Mouse (Mus musculus): Measurements from ENCODE around the gene Ccdc138. TPM values are rescaled to one million over a fixed set of nuclear protein-coding genes. Genes with fewer than 3 reads are reported as not detected.

The Ccdc138 gene
- polyA plus RNA-seq, 1 experiment from 2014 or later, result 13.1 TPM

DNA sequence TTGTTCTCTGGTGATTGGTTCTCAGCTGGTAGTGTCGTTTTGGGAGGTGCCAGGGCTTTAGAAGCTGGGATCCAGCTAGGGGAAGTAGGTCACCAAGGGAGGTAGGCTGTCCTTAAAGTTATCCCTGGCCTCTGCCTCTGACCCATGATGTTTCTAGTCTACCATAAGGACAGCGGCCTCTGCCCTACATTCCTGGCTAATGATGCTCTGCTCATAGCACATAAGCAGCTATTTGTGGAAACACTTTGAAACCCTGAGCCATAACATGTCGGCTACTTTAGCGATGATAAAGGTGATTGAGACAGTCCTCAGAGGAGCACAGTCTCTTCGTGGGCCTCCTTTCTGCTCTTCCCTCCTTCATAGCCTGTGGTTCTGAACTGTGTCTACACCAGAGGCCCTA lies 98.1 kb downstream of the Ccdc138 start:
- DNase-seq (ENCODE audit: low spot score), result peak; percentile 18
- Histone ChIP-seq H3K36me3 (no peaks in the 10 kb centered on the region), H3K27me3 (ENCODE audit: low read depth, poor library complexity, severe bottlenecking) (no peaks in the 10 kb centered on the region), H3K4me3 (no peak overlapping the region), H3K27ac (no peak overlapping the region), H3K9me3 (replicated peaks) (no peaks in the 10 kb centered on the region), H3K4me1 (0 out of 2 replicates have a peak, but pooled peaks cover 2% of the 10 kb centered on the region)
- 70% methylated on average over 5 of the region's 5 CpGs for WGBS

- 91% methylated on average over 5 of the region's 5 CpGs for WGBS
- Histone ChIP-seq H3K27ac (0 out of 2 replicates have a peak overlapping the region, but pooled peaks have one; percentile 27), H3K9me3 (replicated peaks) (no peaks in the 10 kb centered on the region), H3K4me3 (no peak overlapping the region), H3K27me3 (ENCODE audit: low read depth, poor library complexity, severe bottlenecking) (no peaks in the 10 kb centered on the region), H3K4me1 (peaks cover 8% of the 10 kb centered on the region; the same call in 1 of the 2 replicates), H3K36me3 (no peaks in the 10 kb centered on the region)
- peak; percentile 15 for DNase-seq (ENCODE audit: low spot score)
Measured at GRCm38 (mm10) chr10:58600151-58600550, 102.4 kb downstream of the Ccdc138 start.

- Histone ChIP-seq H3K4me1 (peaks cover 8% of the 10 kb centered on the region; the same call in 1 of the 2 replicates), H3K4me3 (no peak overlapping the region), H3K9me3 (replicated peaks) (no peaks in the 10 kb centered on the region), H3K27me3 (ENCODE audit: low read depth, poor library complexity, severe bottlenecking) (no peaks in the 10 kb centered on the region), H3K36me3 (no peaks in the 10 kb centered on the region), H3K27ac (no peak overlapping the region; the same call in 1 of the 2 replicates)
- WGBS, result 16% methylated on average over 5 of the region's 5 CpGs
- DNase-seq (ENCODE audit: low spot score), result peak; percentile 27
Measured at GRCm38 (mm10) chr10:58600983-58601382, 103.2 kb downstream of the Ccdc138 start.

- 34% methylated on average over 6 of the region's 6 CpGs for WGBS
- peak overlapping the region; percentile 47; the same call in 1 of the 2 replicates for H3K27ac ChIP-seq
- DNase-seq (ENCODE audit: low spot score), result peak; percentile 28
Measured at GRCm38 (mm10) chr10:58601431-58601901, 103.7 kb downstream of the Ccdc138 start.

GRCm38 (mm10) chr10:58601946-58602345 lies 104.2 kb downstream of the Ccdc138 start:
- 80% methylated on average over 7 of the region's 7 CpGs for WGBS
- no peaks in the 10 kb centered on the region for H3K36me3 ChIP-seq
- peak; percentile 28 for DNase-seq (ENCODE audit: low spot score)
- H3K4me1 ChIP-seq, result peaks cover 8% of the 10 kb centered on the region; the same call in 1 of the 2 replicates
- H3K4me3 ChIP-seq, result no peak overlapping the region
- H3K27ac ChIP-seq, result peak overlapping the region; percentile 47; the same call in 1 of the 2 replicates
- no peaks in the 10 kb centered on the region for H3K27me3 ChIP-seq (ENCODE audit: low read depth, poor library complexity, severe bottlenecking)
- no peaks in the 10 kb centered on the region for H3K9me3 ChIP-seq (replicated peaks)

More at GRCm38 (mm10) chr10:58601431-58601901, 103.7 kb downstream of the Ccdc138 start:
- peaks cover 8% of the 10 kb centered on the region; the same call in 1 of the 2 replicates for H3K4me1 ChIP-seq
- no peaks in the 10 kb centered on the region for H3K27me3 ChIP-seq (ENCODE audit: low read depth, poor library complexity, severe bottlenecking)
- H3K4me3 ChIP-seq, result no peak overlapping the region
- no peaks in the 10 kb centered on the region for H3K36me3 ChIP-seq
- H3K9me3 ChIP-seq (replicated peaks), result no peaks in the 10 kb centered on the region

GRCm38 (mm10) chr10:58604779-58605178 lies 107.0 kb downstream of the Ccdc138 start:
- Histone ChIP-seq H3K9me3 (replicated peaks) (no peaks in the 10 kb centered on the region), H3K27me3 (ENCODE audit: low read depth, poor library complexity, severe bottlenecking) (no peaks in the 10 kb centered on the region), H3K4me1 (peaks cover 8% of the 10 kb centered on the region; the same call in 1 of the 2 replicates), H3K4me3 (no peak overlapping the region), H3K36me3 (no peaks in the 10 kb centered on the region), H3K27ac (no peak overlapping the region)
- WGBS, result 90% methylated on average over 2 of the region's 2 CpGs
- no peak for DNase-seq (ENCODE audit: low spot score)

DNA sequence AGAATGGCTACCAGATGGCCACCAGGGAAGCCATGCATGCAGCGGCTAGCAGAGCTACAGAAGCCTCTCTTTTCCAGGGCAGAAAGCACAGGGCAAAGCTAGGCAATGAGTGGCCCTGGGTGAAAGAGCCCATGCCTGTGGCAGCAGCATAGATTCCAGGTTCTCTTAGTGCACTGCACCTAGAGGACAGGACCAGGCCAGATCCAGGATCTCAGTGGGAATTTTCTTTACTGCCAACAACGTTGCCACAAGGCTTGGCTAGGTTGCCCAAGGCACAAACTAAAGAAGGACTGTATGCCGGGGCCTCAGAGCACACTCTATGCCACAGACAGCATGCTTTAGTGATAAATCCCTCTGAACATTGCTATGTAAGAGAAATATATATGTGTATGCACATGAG lies 108.6 kb downstream of the Ccdc138 start:
- H3K27me3 ChIP-seq (ENCODE audit: low read depth, poor library complexity, severe bottlenecking), result no peaks in the 10 kb centered on the region
- H3K4me1 ChIP-seq, result peaks cover 7% of the 10 kb centered on the region; the same call in 1 of the 2 replicates
- H3K9me3 ChIP-seq (replicated peaks), result no peaks in the 10 kb centered on the region
- no peak overlapping the region for H3K27ac ChIP-seq
- WGBS, result 86% methylated on average over 3 of the region's 3 CpGs
- H3K4me3 ChIP-seq, result no peak overlapping the region
- H3K36me3 ChIP-seq, result no peaks in the 10 kb centered on the region
- no peak for DNase-seq (ENCODE audit: low spot score)

DNA sequence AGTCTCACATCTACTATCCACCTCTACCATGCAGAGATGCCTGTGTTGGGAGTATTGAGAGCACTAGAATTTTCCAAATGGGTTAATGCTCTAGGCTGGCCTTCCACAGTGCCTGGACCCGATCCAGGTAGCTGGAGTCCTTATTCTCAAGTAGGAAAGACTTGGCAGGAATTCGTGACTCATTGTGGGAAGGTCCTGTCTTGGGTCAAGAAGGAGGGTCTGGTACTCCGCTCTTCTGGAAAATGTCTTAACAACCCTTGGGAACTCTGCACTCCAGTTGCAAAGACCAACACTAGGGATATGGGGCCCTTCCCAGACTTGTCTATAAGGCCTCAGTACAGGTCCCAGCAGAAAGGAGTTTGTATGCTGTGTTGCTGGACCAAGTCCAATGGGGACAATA lies 111.1 kb downstream of the Ccdc138 start:
- 86% methylated on average over 3 of the region's 3 CpGs for WGBS
- DNase-seq (ENCODE audit: low spot score), result no peak
- H3K36me3 ChIP-seq, result no peaks in the 10 kb centered on the region
- H3K27ac ChIP-seq, result no peak overlapping the region
- H3K4me3 ChIP-seq, result no peak overlapping the region
- no peaks in the 10 kb centered on the region for H3K4me1 ChIP-seq
- H3K9me3 ChIP-seq (replicated peaks), result no peaks in the 10 kb centered on the region
- H3K27me3 ChIP-seq (ENCODE audit: low read depth, poor library complexity, severe bottlenecking), result no peaks in the 10 kb centered on the region

GRCm38 (mm10) chr10:58610484-58611261 lies 112.9 kb downstream of the Ccdc138 start:
- no peak overlapping the region for H3K4me3 ChIP-seq
- WGBS, result 87% methylated on average over 7 of the region's 7 CpGs
- H3K4me1 ChIP-seq, result no peaks in the 10 kb centered on the region
- no peaks in the 10 kb centered on the region for H3K36me3 ChIP-seq
- no peaks in the 10 kb centered on the region for H3K9me3 ChIP-seq (replicated peaks)
- no peaks in the 10 kb centered on the region for H3K27me3 ChIP-seq (ENCODE audit: low read depth, poor library complexity, severe bottlenecking)
- DNase-seq (ENCODE audit: low spot score), result no peak
- no peak overlapping the region for H3K27ac ChIP-seq

GRCm38 (mm10) chr10:58614601-58615000 lies 116.9 kb downstream of the Ccdc138 start:
- Histone ChIP-seq H3K4me1 (no peaks in the 10 kb centered on the region), H3K27ac (no peak overlapping the region), H3K9me3 (replicated peaks) (no peaks in the 10 kb centered on the region), H3K27me3 (ENCODE audit: low read depth, poor library complexity, severe bottlenecking) (no peaks in the 10 kb centered on the region), H3K36me3 (no peaks in the 10 kb centered on the region), H3K4me3 (no peak overlapping the region)
- WGBS, result 88% methylated on average over 6 of the region's 6 CpGs
- no peak for DNase-seq (ENCODE audit: low spot score)

DNA sequence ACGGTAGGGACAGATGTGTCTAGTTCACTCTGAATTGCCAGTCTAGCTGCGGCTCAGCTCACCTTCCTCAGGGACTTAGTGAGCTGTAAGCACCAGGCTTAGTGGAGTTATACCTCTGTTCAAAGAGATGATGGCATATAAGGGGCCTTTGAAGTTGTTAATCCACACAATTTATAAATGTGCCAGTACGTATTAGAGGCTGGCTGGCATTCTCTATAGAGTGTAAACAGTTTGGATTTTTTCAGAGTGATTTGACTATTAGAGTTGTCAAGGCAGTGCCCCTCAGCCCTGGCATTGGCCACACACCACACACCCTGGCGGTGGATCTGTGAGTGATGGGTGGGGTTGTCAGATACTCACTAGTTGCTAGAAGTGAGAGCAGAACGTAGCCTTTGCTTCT lies 118.8 kb downstream of the Ccdc138 start:
- H3K27ac ChIP-seq, result no peak overlapping the region
- no peak overlapping the region for H3K4me3 ChIP-seq
- no peaks in the 10 kb centered on the region for H3K36me3 ChIP-seq
- H3K27me3 ChIP-seq (ENCODE audit: low read depth, poor library complexity, severe bottlenecking), result no peaks in the 10 kb centered on the region
- WGBS, result 87% methylated on average over 5 of the region's 5 CpGs
- DNase-seq (ENCODE audit: low spot score), result no peak
- no peaks in the 10 kb centered on the region for H3K9me3 ChIP-seq (replicated peaks)
- no peaks in the 10 kb centered on the region for H3K4me1 ChIP-seq

DNA sequence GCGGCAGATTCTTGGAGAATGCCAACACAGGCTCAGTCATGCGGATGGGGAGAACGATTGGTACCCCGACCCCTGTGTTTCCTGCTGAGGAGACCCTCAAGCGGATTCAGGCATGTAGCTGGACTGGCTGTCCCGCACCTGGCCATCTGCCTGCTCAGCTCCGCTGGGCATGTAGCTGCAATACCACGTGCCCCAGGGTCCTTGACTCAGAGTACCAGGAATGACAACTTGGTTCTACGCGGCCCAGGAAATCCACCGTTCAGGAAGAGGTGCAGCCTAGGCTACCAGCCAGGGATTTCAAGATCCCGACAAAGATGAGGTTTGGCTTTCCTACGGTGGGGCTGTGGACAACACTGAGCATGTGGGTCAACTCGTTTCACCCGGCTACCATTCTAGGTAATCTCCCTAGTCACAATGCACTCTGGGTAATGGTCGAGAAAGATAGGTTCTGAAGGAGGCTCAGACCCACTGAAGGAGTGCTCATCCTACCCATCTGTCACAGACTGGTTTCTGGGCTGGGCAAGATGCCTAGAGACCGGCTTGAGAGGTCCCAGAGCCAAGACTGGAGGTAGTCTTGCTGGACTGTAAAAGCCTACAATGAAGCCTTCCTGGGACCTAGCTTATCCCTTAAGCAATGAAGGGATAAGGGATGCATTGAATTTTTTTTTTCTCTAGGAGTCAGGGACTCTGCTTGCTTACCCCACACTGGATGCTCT lies 120.9 kb downstream of the Ccdc138 start:
- no peaks in the 10 kb centered on the region for H3K27me3 ChIP-seq (ENCODE audit: low read depth, poor library complexity, severe bottlenecking)
- H3K4me3 ChIP-seq, result no peak overlapping the region
- WGBS, result 91% methylated on average over 17 of the region's 17 CpGs
- H3K27ac ChIP-seq, result no peak overlapping the region
- no peaks in the 10 kb centered on the region for H3K4me1 ChIP-seq
- H3K36me3 ChIP-seq, result no peaks in the 10 kb centered on the region
- DNase-seq (ENCODE audit: low spot score), result no peak
- H3K9me3 ChIP-seq (replicated peaks), result no peaks in the 10 kb centered on the region

DNA sequence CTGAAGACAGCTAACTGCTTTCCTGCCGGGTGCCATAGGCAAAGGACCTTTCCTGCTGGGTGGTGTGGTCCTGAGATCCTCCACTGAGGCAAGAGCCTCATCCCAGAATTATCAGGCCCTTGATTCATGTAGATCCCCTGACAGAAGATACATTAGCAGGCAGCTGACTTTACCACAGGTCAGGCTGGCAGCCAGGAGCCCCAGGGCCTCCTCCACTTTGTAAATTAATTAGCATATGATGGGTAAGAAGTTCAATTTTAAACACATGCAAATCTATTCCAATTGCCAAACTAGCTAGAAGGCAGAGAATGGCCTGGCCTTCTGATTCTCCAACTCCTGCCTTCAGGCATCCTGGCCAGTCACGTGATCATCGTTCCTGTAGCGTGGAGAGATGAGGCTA lies 121.5 kb downstream of the Ccdc138 start:
- no peaks in the 10 kb centered on the region for H3K27me3 ChIP-seq (ENCODE audit: low read depth, poor library complexity, severe bottlenecking)
- WGBS, result 89% methylated on average over 4 of the region's 4 CpGs
- no peaks in the 10 kb centered on the region for H3K9me3 ChIP-seq (replicated peaks)
- H3K4me1 ChIP-seq, result no peaks in the 10 kb centered on the region
- H3K36me3 ChIP-seq, result no peaks in the 10 kb centered on the region
- no peak overlapping the region for H3K4me3 ChIP-seq
- DNase-seq (ENCODE audit: low spot score), result no peak
- no peak overlapping the region for H3K27ac ChIP-seq

All from limb, embryonic 10.5 days (tissue).